Mouse (Mus musculus) testis, adult 2 months (tissue): ENCODE results near the gene Ebi3. TPM values are rescaled to one million over a fixed set of nuclear protein-coding genes. Genes with fewer than 3 reads are reported as not detected.
A peak's percentile ranks its signal among the peaks of the same experiment; 100 is the strongest.

Experiments
- H3K27ac ChIP-seq: fragments of 200-500 bp; 2 replicates; pipeline ENCODE4 v1.5.1; 2012; ENCODE audit warnings: low read depth, low read length; ENCODE audit not compliant: control insufficient read depth, insufficient read depth
- H3K27me3 ChIP-seq: fragments of 200-500 bp; 2 replicates; pipeline ENCODE4 v1.6.1; 2012; ENCODE audit warnings: mild to moderate bottlenecking, low read length, moderate library complexity; ENCODE audit not compliant: control insufficient read depth, insufficient read depth
- H3K36me3 ChIP-seq: fragments of 200-500 bp; 2 replicates; pipeline ENCODE4 v1.6.1; 2012; ENCODE audit warnings: mild to moderate bottlenecking, low read length; ENCODE audit not compliant: control insufficient read depth, insufficient read depth
- H3K4me1 ChIP-seq: fragments of 200-500 bp; 2 replicates; pipeline ENCODE4 v1.6.1; 2012; ENCODE audit warnings: low read length; ENCODE audit not compliant: control insufficient read depth, insufficient read depth
- H3K4me3 ChIP-seq: fragments of 200-500 bp; 2 replicates; pipeline ENCODE4 v1.5.1; 2012; ENCODE audit warnings: low read depth, mild to moderate bottlenecking, low read length, moderate library complexity, mixed read lengths; ENCODE audit not compliant: control insufficient read depth
- CTCF ChIP-seq: fragments of 200-500 bp; IDR thresholded peaks from 2 replicates; pipeline ENCODE4 v1.5.1; 2012; ENCODE audit warnings: low read depth, mild to moderate bottlenecking, inconsistent platforms, low read length, moderate library complexity; ENCODE audit not compliant: control insufficient read depth, insufficient read depth, insufficient replicate concordance
- POLR2A ChIP-seq: fragments of 200-500 bp; IDR thresholded peaks from 2 replicates; pipeline ENCODE4 v1.6.1; 2012; ENCODE audit warnings: low read depth, mild to moderate bottlenecking, inconsistent platforms, low read length, moderate library complexity; ENCODE audit not compliant: control insufficient read depth
- polyA plus RNA-seq: library from polyadenylated mRNA; depleted of rRNA; stranded (reverse); fragments of >200 nt; gene quantifications from 2 replicates; pipeline ENCODE4 v1.2.3, GENCODE M21; 2012; rRNA removed

Ebi3 gene
- polyA plus RNA-seq, 1 experiment, result 0.75 TPM

GRCm38 (mm10) chr17:55986030-55986961, 33.9 kb downstream of the Ebi3 start, which contains the start of gene Fsd1:
Gene Fsd1 (plus strand): TSS chr17:55986509.
- H3K27ac ChIP-seq, result no peak within 1 kb of the TSS

GRCm38 (mm10) chr17:55990278-55990898, 37.9 kb downstream of the Ebi3 start:
- no peaks in the 10 kb centered on the region for H3K36me3 ChIP-seq
- TF ChIP-seq CTCF, result no peak
- TF ChIP-seq POLR2A, result no peak
- no peak overlapping the region for H3K27ac ChIP-seq
- no peaks in the 10 kb centered on the region for H3K27me3 ChIP-seq
- H3K4me1 ChIP-seq, result peaks cover 3% of the 10 kb centered on the region; the same call in 1 of the 2 replicates
- H3K4me3 ChIP-seq, result no peak overlapping the region

More at GRCm38 (mm10) chr17:55986030-55986961, 33.9 kb downstream of the Ebi3 start, which contains the start of gene Fsd1:
- Histone ChIP-seq H3K36me3 (no peaks in the 10 kb centered on the region), H3K4me1 (peaks cover 3% of the 10 kb centered on the region; the same call in 1 of the 2 replicates), H3K4me3 (peak within 1 kb of the TSS; percentile 75), H3K27me3 (no peaks in the 10 kb centered on the region)
- TF ChIP-seq POLR2A, result no peak
- TF ChIP-seq CTCF, result no peak

- Histone ChIP-seq H3K36me3 (no peaks in the 10 kb centered on the region), H3K4me3 (no peak overlapping the region), H3K27ac (no peak overlapping the region), H3K27me3 (peaks cover 2% of the 10 kb centered on the region; the same call in 1 of the 2 replicates), H3K4me1 (peaks cover 10% of the 10 kb centered on the region)
- TF ChIP-seq POLR2A (no peak), CTCF (no peak)
These were observed 43.6 kb downstream of the Ebi3 start for GRCm38 (mm10) chr17:55996007-55996406.

GRCm38 (mm10) chr17:55999794-56000499, 47.5 kb downstream of the Ebi3 start:
- H3K36me3 ChIP-seq, result no peaks in the 10 kb centered on the region
- peaks cover 2% of the 10 kb centered on the region; the same call in 1 of the 2 replicates for H3K27me3 ChIP-seq
- H3K4me3 ChIP-seq, result peak overlapping the region; percentile 74
- peaks cover 10% of the 10 kb centered on the region for H3K4me1 ChIP-seq
- no peak overlapping the region for H3K27ac ChIP-seq
- 0 out of 2 replicates have a peak, but pooled peaks have one; percentile 21 for TF ChIP-seq POLR2A
- no peak for TF ChIP-seq CTCF

- Histone ChIP-seq H3K4me3 (no peak overlapping the region), H3K27me3 (peaks cover 2% of the 10 kb centered on the region; the same call in 1 of the 2 replicates), H3K4me1 (peaks cover 23% of the 10 kb centered on the region), H3K36me3 (no peaks in the 10 kb centered on the region), H3K27ac (no peak overlapping the region)
- TF ChIP-seq CTCF (no peak), POLR2A (no peak)
These were observed 50.6 kb downstream of the Ebi3 start for GRCm38 (mm10) chr17:56003000-56003399.

- H3K27ac ChIP-seq, result no peak within 1 kb of the TSS
- no peaks in the 10 kb centered on the region for H3K27me3 ChIP-seq
- peaks cover 34% of the 10 kb centered on the region for H3K4me1 ChIP-seq
- no peak within 1 kb of the TSS for H3K4me3 ChIP-seq
- H3K36me3 ChIP-seq, result no peaks in the 10 kb centered on the region
- no peak for TF ChIP-seq POLR2A
- TF ChIP-seq CTCF, result no peak
These were observed 53.1 kb downstream of the Ebi3 start, which contains the start of the genes Stap2 and Mpnd for GRCm38 (mm10) chr17:56005415-56006061. Gene Stap2 (minus strand): TSS chr17:56005584. Gene Mpnd (plus strand): TSS chr17:56005711.

Other genes starting within 250 kb of the Ebi3 start
- gene Pot1b, start 240.0 kb upstream of the Ebi3 start, polyA plus RNA-seq, result 2.8 and 3.4 TPM in 2 replicates
- gene Adgre4, start 202.7 kb upstream of the Ebi3 start, polyA plus RNA-seq, result not detected in 2 replicates
- 0.17 and 0.23 TPM in 2 replicates for gene Zfp119a, start 73.7 kb upstream of the Ebi3 start, polyA plus RNA-seq
- gene Zfp959, start 60.5 kb upstream of the Ebi3 start, polyA plus RNA-seq, result 0.19 and 0.59 TPM in 2 replicates
- gene Zfp119b, start 3.1 kb upstream of the Ebi3 start, polyA plus RNA-seq, result 0.24 and 0.48 TPM in 2 replicates
- 4.9 TPM in 2 replicates for gene Yju2, start 6.5 kb downstream of the Ebi3 start, polyA plus RNA-seq
- 0.63 and 1.1 TPM in 2 replicates for gene Shd, start 17.8 kb downstream of the Ebi3 start, polyA plus RNA-seq
- 2.3 and 2.4 TPM in 2 replicates for gene Fsd1, start 33.9 kb downstream of the Ebi3 start, polyA plus RNA-seq
- gene Stap2, start 52.9 kb downstream of the Ebi3 start, polyA plus RNA-seq, result 18.4 and 19.1 TPM in 2 replicates
- 12.7 and 13.1 TPM in 2 replicates for gene Mpnd, start 53.1 kb downstream of the Ebi3 start, polyA plus RNA-seq
- 91.9 and 105 TPM in 2 replicates for gene Sh3gl1, start 84.0 kb downstream of the Ebi3 start, polyA plus RNA-seq
- 70.3 and 71.8 TPM in 2 replicates for gene Chaf1a, start 87.8 kb downstream of the Ebi3 start, polyA plus RNA-seq
- gene Ubxn6, start 122.4 kb downstream of the Ebi3 start, polyA plus RNA-seq, result 646 and 694 TPM in 2 replicates
- 115 and 135 TPM in 2 replicates for gene Hdgfl2, start 127.0 kb downstream of the Ebi3 start, polyA plus RNA-seq
- gene Plin4, start 157.2 kb downstream of the Ebi3 start, polyA plus RNA-seq, result 1.5 and 4.2 TPM in 2 replicates
- 1.7 and 2.7 TPM in 2 replicates for gene Plin5, start 165.0 kb downstream of the Ebi3 start, polyA plus RNA-seq
- 3.7 and 5.7 TPM in 2 replicates for gene Lrg1, start 169.4 kb downstream of the Ebi3 start, polyA plus RNA-seq
- 0.28 and 0.63 TPM in 2 replicates for gene Sema6b, start 187.7 kb downstream of the Ebi3 start, polyA plus RNA-seq
- 0.29 and 0.31 TPM in 2 replicates for gene Tnfaip8l1, start 209.8 kb downstream of the Ebi3 start, polyA plus RNA-seq
- gene Mydgf, start 231.3 kb downstream of the Ebi3 start, polyA plus RNA-seq, result 49.9 and 56.7 TPM in 2 replicates